Mouse (Mus musculus) lung, adult 2 months (tissue): ENCODE measurements around the gene Apobec2.

ENCODE experiments used
- CTCF ChIP-seq: fragments of 200-500 bp; IDR thresholded peaks from 2 replicates; pipeline ENCODE4 v1.5.1; 2011; ENCODE audit warnings: mild to moderate bottlenecking, low read length, control low read depth; ENCODE audit not compliant: insufficient read depth
- POLR2A ChIP-seq: fragments of 200-500 bp; IDR thresholded peaks from 2 replicates; pipeline ENCODE4 v1.6.1; 2011; ENCODE audit warnings: low read depth, mild to moderate bottlenecking, control low read depth, low read length, borderline replicate concordance; ENCODE audit errors: extremely low read depth

DNA sequence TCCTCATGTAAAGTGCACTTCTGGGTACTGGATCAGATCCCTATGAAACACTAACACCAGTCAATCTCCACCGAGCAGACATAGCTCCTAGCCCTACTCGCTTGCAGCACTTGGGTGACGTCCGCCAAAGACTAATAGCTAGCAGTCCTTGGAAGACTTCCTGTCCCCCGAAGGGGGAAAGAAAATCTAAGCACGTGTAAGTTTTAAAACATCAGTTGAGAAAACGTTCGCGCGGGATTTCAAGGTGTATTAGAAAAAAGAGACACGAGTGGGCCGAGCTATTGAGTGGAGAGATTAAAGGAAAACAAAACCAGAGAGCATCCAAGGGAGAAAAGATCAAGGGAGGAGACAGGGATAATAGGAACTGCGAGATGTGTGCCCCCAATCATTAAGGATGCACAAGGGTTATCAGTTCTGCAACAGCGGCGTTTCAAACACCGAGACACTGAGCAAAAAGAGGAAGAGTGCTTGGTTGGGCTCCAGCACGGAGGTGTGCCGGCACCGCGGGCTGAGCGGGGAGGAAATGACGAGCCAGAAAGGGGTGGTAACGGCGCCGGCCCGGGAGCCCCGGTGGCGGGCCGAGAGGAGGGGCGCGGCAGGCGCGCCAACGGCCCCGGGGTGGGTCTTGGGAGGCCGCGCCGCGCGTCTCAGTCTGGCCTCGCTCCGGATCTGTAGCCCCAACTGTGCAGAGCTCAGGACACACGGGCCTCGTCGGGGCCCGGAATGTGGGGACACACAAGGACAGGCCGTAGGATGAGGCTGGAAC lies 24.0 kb downstream of the Apobec2 start:
- peak; percentile 44; the same call in 1 of the 2 replicates for TF ChIP-seq POLR2A
- no peak for TF ChIP-seq CTCF
